Mouse (Mus musculus) midbrain, embryonic 10.5 days (tissue): ENCODE results near the gene Ror2. TPM values are rescaled to one million over a fixed set of nuclear protein-coding genes. Genes with fewer than 3 reads are reported as not detected.

Source experiments
- polyA plus RNA-seq: library from polyadenylated mRNA; unstranded; fragments of >200 nt; fragmentation: Nextera tagmentation; extraction: Ambion mirVana; gene quantifications from 2 replicates; pipeline ENCODE4 v1.2.1, GENCODE M21; 2016

The Ror2 gene
- polyA plus RNA-seq, 1 experiment from 2014 or later = 11.0 TPM

Other genes with a start within 250 kb of the Ror2 start
- gene Sptlc1, start 91.3 kb upstream of the Ror2 start, polyA plus RNA-seq = 30.0 and 31.8 TPM in 2 replicates
- gene Msx2, start 186.9 kb upstream of the Ror2 start, polyA plus RNA-seq = 18.3 and 23.2 TPM in 2 replicates